Mouse (Mus musculus) ES-Bruce4 (cell line): ENCODE measurements around the gene Vps53.

Experiments used
- CTCF ChIP-seq: IDR thresholded peaks from one replicate; pipeline ENCODE4 v1.8.1; 2011; ENCODE audit warnings: low read depth, low read length
- EP300 ChIP-seq: IDR thresholded peaks from 2 replicates; pipeline ENCODE4 v1.6.1; 2011; ENCODE audit warnings: low read depth, low read length; ENCODE audit not compliant: insufficient read depth
- POLR2A ChIP-seq: IDR thresholded peaks from one replicate; pipeline ENCODE4 v1.8.1; 2011; ENCODE audit warnings: low read length; ENCODE audit not compliant: insufficient read depth

- TF ChIP-seq CTCF (no peak), POLR2A (no peak), EP300 (no peak)
Measured at GRCm38 (mm10) chr11:76121086-76121485, 58.4 kb downstream of the Vps53 start.
